Comparison of ENCODE assay signal across 27 mouse cellular contexts in the genomic region with DNA sequence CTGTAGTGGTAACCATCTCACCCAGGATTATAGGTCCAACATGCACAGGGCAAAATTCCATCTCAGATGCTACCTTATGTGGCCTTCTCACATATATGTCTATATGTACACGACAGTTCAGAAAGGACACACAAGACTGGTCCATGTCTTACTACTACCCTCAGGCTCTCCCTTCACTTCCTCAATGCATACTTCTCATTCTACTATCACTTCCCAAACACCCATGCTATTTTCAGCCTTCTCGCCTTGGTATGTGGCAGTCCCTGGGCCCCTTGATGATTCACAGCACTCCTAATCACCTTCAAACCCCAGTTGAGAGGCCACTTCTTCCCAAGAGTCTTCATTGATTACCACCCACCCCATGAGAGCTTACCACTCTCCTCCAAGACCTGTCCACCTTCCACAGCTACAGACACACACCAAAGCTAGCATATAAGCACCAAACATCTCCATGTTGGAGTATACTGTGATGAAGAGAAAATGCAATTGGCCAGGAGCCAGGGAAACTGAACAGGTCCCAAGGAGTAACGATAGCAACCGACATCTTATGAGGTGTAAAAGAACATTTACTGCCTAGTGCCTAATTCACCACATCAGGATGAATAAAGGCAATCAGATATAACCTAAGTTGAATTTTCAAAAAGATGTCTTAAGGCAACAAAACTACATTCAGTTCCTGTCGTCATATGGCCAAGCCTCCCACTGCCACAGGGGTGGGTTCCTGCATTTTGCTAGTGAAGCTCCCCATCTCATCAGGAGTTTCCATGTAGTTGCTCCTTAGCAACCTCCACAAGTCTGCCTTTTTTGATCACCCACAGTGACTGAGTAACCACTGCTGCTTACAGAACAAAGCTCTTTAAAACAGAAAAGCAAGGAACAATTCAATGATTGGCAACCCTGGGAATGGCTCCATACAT. TPM values are rescaled to one million over a fixed set of nuclear protein-coding genes. Genes with fewer than 3 reads are reported as not detected.
DNase-seq lines count a peak whose midpoint lies in the region; ATAC-seq and TF ChIP-seq lines count a peak whose summit lies in the region.
"Had no signal": no experiment of that assay in that cellular context is flagged by ENCODE, and none has a peak within 500 bp of the region (broad histone marks: within the 10 kb centered on the region; RNA-seq: fewer than 3 reads in every experiment).

No protein-coding gene starts in this region.

- peak; percentile 65 for DNase-seq in heart, adult 11 months
- DNase-seq in heart, postnatal 36 days = no peak
- DNase-seq in testis, postnatal 14 days (ENCODE audit: low spot score) = no peak
- DNase-seq in lung, postnatal 10 days = no peak
- DNase-seq in cerebellum, postnatal 14 days = no peak
- no peak for DNase-seq in adipocyte (ENCODE audit: low spot score)
- DNase-seq: adrenal gland, postnatal 14 days; cerebellum, adult 2 months; gastrocnemius, postnatal 10 days; kidney, adult 18-20 months; kidney, postnatal 36 days; layer of hippocampus, postnatal 36 days; liver; lung, embryonic 14.5 days; thymus, postnatal 14 days had no signal

- peak overlapping the region; percentile 25; the same call in 1 of the 2 replicates for H3K4me3 ChIP-seq in testis, adult 2 months (ENCODE audit: control insufficient read depth, low read depth, low read length)
- H3K4me3 ChIP-seq: embryonic facial prominence, embryonic 13.5 days; erythroblast, embryonic 14.5 days; heart, embryonic 12.5 days; kidney, embryonic 15.5 days; megakaryocyte, embryonic 14.5 days; midbrain, embryonic 12.5 days; neural tube, embryonic 13.5 days had no signal

- H3K27ac ChIP-seq in testis, adult 2 months (ENCODE audit: control insufficient read depth, insufficient read depth, low read depth, low read length) = no peak overlapping the region
- H3K27ac ChIP-seq: embryonic facial prominence, embryonic 13.5 days; kidney, embryonic 15.5 days; liver, embryonic 14.5 days; midbrain, embryonic 12.5 days; neural tube, embryonic 13.5 days had no signal

- 0 out of 2 replicates have a peak, but pooled peaks cover 3% of the 10 kb centered on the region for H3K36me3 ChIP-seq in testis, adult 2 months (ENCODE audit: control insufficient read depth, insufficient read depth, low read length)
- H3K36me3 ChIP-seq: midbrain, embryonic 12.5 days had no signal

- intact Hi-C loops in heart, postnatal 36 days (cut with DNase I) = loop anchor here (5.0 kb wide), 1 partner anchor 185 kb away; no protein-coding TSS in a partner anchor

- H3K4me1 ChIP-seq in testis, adult 2 months (ENCODE audit: control insufficient read depth, insufficient read depth, low read length) = no peaks in the 10 kb centered on the region
- H3K4me1 ChIP-seq: kidney, embryonic 15.5 days had no signal

- TF ChIP-seq CTCF in testis, adult 2 months (IDR thresholded peaks at IDR 0.05; ENCODE audit: control insufficient read depth, insufficient read depth, insufficient replicate concordance, low read depth, low read length) = no peak

- no peaks in the 10 kb centered on the region for H3K27me3 ChIP-seq in testis, adult 2 months (ENCODE audit: control insufficient read depth, insufficient read depth, low read length)
- H3K27me3 ChIP-seq: embryonic facial prominence, embryonic 13.5 days; heart, embryonic 12.5 days; kidney, embryonic 15.5 days; megakaryocyte, embryonic 14.5 days; midbrain, embryonic 12.5 days; neural tube, embryonic 13.5 days had no signal

- no peak for TF ChIP-seq POLR2A in testis, adult 2 months (IDR thresholded peaks at IDR 0.05; ENCODE audit: control insufficient read depth, low read depth, low read length)

- ATAC-seq in granulocyte monocyte progenitor cell, adult 5-6 weeks (replicated peaks; ENCODE audit: poor library complexity, severe bottlenecking) = peak; percentile 65
- ATAC-seq: forebrain, embryonic 16.5 days; hindbrain, embryonic 16.5 days had no signal

RNA-seq across cellular contexts. Expression of gene Psmb7, which starts 26.7 kb away (rescaled TPM):
- total RNA-seq in heart, postnatal 36 days (2021) = 100 to 1,000 TPM; 262 to 263 TPM
- polyA plus RNA-seq in testis, adult 2 months (2012; rRNA removed) = 95.4 and 115 TPM in 2 replicates
- 171 and 174 TPM in 2 replicates for total RNA-seq in granulocyte monocyte progenitor cell, adult 5-6 weeks (2014; fragmentation: Nextera tagmentation)
- 303 and 314 TPM in 2 replicates for total RNA-seq in granulocyte monocyte progenitor cell, adult 5-6 weeks (2017)
